Mouse (Mus musculus): Measurements from ENCODE around the gene Copz1. TPM values are rescaled to one million over a fixed set of nuclear protein-coding genes. Genes with fewer than 3 reads are reported as not detected.
A peak's percentile ranks its signal among the peaks of the same experiment; 100 is the strongest.
"Not testable (repeated sequence)": the region's sequence is repeated elsewhere in the genome, so short reads cannot be mapped to it uniquely, and the experiment has no call there.

Copz1 gene
- total RNA-seq, 2 experiments from 2014 or later, result 87.2 to 240 TPM

- ATAC-seq (replicated peaks; ENCODE audit: poor library complexity, severe bottlenecking), result peak; percentile 54
Measured at GRCm38 (mm10) chr15:103250195-103250740, 22.2 kb upstream of the Copz1 start.

GRCm38 (mm10) chr15:103251595-103251994, 20.9 kb upstream of the Copz1 start:
- no peak for ATAC-seq (replicated peaks; ENCODE audit: poor library complexity, severe bottlenecking)

- peak; percentile 60 for ATAC-seq (replicated peaks; ENCODE audit: poor library complexity, severe bottlenecking)
Measured at GRCm38 (mm10) chr15:103252660-103253059, 19.9 kb upstream of the Copz1 start.

- no peak for ATAC-seq (replicated peaks; ENCODE audit: poor library complexity, severe bottlenecking)
Measured at GRCm38 (mm10) chr15:103253352-103253751, 19.2 kb upstream of the Copz1 start.

GRCm38 (mm10) chr15:103255169-103255568, 17.3 kb upstream of the Copz1 start:
- peak; percentile 33 for ATAC-seq (replicated peaks; ENCODE audit: poor library complexity, severe bottlenecking)

GRCm38 (mm10) chr15:103256210-103256986, 16.1 kb upstream of the Copz1 start:
- ATAC-seq (replicated peaks; ENCODE audit: poor library complexity, severe bottlenecking), result no peak

GRCm38 (mm10) chr15:103257790-103258728, 14.5 kb upstream of the Copz1 start, which contains the start of gene Nfe2:
Gene Nfe2 (minus strand): TSS chr15:103258403.
- ATAC-seq (replicated peaks; ENCODE audit: poor library complexity, severe bottlenecking), result peak; percentile 83

- no peak for ATAC-seq (replicated peaks; ENCODE audit: poor library complexity, severe bottlenecking)
Measured at GRCm38 (mm10) chr15:103259162-103259561, 13.4 kb upstream of the Copz1 start.

- ATAC-seq (replicated peaks; ENCODE audit: poor library complexity, severe bottlenecking), result peak; percentile 28
Measured at GRCm38 (mm10) chr15:103259989-103260388, 12.5 kb upstream of the Copz1 start.

- ATAC-seq (replicated peaks; ENCODE audit: poor library complexity, severe bottlenecking), result no peak
Measured at GRCm38 (mm10) chr15:103264794-103265193, 7.7 kb upstream of the Copz1 start.

- ATAC-seq (replicated peaks; ENCODE audit: poor library complexity, severe bottlenecking), result no peak; the same call in 1 of the 2 replicates
Measured at GRCm38 (mm10) chr15:103268903-103269302, 3.6 kb upstream of the Copz1 start.

GRCm38 (mm10) chr15:103275943-103276342, 3.4 kb downstream of the Copz1 start:
- ATAC-seq (replicated peaks; ENCODE audit: poor library complexity, severe bottlenecking), result not testable (repeated sequence)

- ATAC-seq (replicated peaks; ENCODE audit: poor library complexity, severe bottlenecking), result no peak
Measured at GRCm38 (mm10) chr15:103277949-103278348, 5.4 kb downstream of the Copz1 start.

- ATAC-seq (replicated peaks; ENCODE audit: poor library complexity, severe bottlenecking), result no peak
Measured at GRCm38 (mm10) chr15:103279750-103280149, 7.2 kb downstream of the Copz1 start.

GRCm38 (mm10) chr15:103280817-103281464, 8.4 kb downstream of the Copz1 start:
- peak; percentile 85 for ATAC-seq (replicated peaks; ENCODE audit: poor library complexity, severe bottlenecking)

GRCm38 (mm10) chr15:103281465-103282205, 9.1 kb downstream of the Copz1 start:
- no peak for ATAC-seq (replicated peaks; ENCODE audit: poor library complexity, severe bottlenecking)

- peak; percentile 52; the same call in 1 of the 2 replicates for ATAC-seq (replicated peaks; ENCODE audit: poor library complexity, severe bottlenecking)
Measured at GRCm38 (mm10) chr15:103284066-103284465, 11.6 kb downstream of the Copz1 start.

- no peak for ATAC-seq (replicated peaks; ENCODE audit: poor library complexity, severe bottlenecking)
Measured at GRCm38 (mm10) chr15:103284647-103285046, 12.1 kb downstream of the Copz1 start.

GRCm38 (mm10) chr15:103285778-103286417, 13.4 kb downstream of the Copz1 start:
- no peak for ATAC-seq (replicated peaks; ENCODE audit: poor library complexity, severe bottlenecking)
